Mouse (Mus musculus): ENCODE results near the gene Itpr2. TPM values are rescaled to one million over a fixed set of nuclear protein-coding genes. Genes with fewer than 3 reads are reported as not detected.

The Itpr2 gene
- polyA plus RNA-seq, 1 experiment, result 10.9 TPM

DNA sequence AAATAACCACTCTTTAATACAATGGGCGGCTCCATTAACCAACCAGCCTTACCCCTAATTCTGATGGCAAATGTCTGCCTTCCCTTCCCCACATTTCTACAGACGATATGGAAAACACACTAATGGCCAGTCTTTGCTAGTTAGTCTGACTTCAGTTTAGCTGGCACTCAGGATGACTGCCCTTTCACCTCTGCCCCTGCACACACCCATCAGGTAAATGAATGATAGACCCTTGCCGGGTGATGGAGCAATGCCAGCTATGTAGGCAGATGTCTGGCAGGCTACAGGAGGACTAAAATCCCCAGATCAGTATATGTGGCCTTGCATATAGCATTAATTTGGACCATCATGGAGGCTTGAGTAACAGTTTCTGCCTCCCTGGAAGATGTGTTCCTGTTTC, 168.5 kb downstream of the Itpr2 start:
- Histone ChIP-seq H3K27ac (ENCODE audit: insufficient read depth, low read depth, low read length) (no peak overlapping the region), H3K4me1 (ENCODE audit: control insufficient read depth, insufficient read depth, low read length) (peaks cover 10% of the 10 kb centered on the region), H3K4me3 (ENCODE audit: insufficient read depth, low read length) (no peak overlapping the region)
- TF ChIP-seq POLR2A (IDR thresholded peaks at IDR 0.05; ENCODE audit: borderline replicate concordance, low read depth, low read length) (no peak), CTCF (IDR thresholded peaks at IDR 0.05; ENCODE audit: low read depth, low read length) (no peak)

DNA sequence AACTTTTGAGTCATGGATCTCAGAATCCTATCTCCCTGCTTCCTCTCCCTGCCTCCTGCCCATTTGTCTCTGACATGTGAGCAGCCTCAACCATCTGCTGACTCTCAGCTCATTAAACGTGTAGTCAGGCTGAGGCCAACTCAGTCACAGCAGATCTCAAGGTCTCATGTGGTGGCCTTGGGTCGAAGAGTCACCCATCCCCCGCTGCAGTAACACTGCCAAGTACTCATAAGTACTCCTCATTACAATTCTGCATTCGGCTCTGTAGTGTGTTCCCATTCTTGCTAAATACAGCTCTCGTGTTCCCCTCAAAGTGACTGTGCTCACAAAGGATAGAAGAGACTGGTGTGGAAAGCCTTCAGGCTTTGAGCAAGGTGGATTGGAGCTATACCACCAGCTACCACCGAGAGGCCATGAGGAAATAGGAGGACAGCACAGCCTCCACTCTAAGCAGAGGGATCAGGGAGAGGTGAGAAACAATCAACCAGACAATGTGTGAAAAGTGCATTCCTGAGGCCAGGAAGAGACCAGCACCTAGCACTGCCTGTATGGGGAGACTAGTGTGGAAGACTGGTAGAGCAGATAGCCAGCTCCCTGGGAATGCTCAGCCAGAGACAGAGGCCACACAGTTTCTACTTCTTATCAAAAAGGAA, 170.9 kb downstream of the Itpr2 start:
- peaks cover 10% of the 10 kb centered on the region for H3K4me1 ChIP-seq (ENCODE audit: control insufficient read depth, insufficient read depth, low read length)
- no peak overlapping the region for H3K27ac ChIP-seq (ENCODE audit: insufficient read depth, low read depth, low read length)
- TF ChIP-seq CTCF (IDR thresholded peaks at IDR 0.05; ENCODE audit: low read depth, low read length) (no peak), POLR2A (IDR thresholded peaks at IDR 0.05; ENCODE audit: borderline replicate concordance, low read depth, low read length) (no peak)
- H3K4me3 ChIP-seq (ENCODE audit: insufficient read depth, low read length), result no peak overlapping the region

DNA sequence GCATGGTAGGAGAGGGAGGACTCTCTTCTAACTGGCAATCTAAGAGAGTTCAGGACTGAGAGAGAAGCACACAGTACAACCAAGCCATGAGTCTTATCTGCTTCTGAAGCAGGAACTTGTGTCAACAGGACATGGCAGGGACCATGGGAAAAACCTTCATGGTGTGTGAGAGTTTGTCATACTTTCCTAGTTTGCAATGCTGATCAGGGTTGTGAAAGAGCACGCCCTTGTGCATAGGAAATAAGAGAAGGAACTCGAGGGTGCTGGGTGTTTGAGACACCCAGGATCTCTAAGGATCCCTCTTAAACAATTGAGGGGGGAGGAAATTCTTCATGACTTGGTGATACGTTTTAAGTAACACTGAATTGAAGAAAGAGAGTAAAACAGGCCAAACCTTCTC, 172.9 kb downstream of the Itpr2 start:
- Histone ChIP-seq H3K4me1 (ENCODE audit: control insufficient read depth, insufficient read depth, low read length) (peaks cover 10% of the 10 kb centered on the region), H3K27ac (ENCODE audit: insufficient read depth, low read depth, low read length) (peak overlapping the region; percentile 15; the same call in 1 of the 2 replicates), H3K4me3 (ENCODE audit: insufficient read depth, low read length) (no peak overlapping the region)
- TF ChIP-seq CTCF (IDR thresholded peaks at IDR 0.05; ENCODE audit: low read depth, low read length) (no peak), POLR2A (IDR thresholded peaks at IDR 0.05; ENCODE audit: borderline replicate concordance, low read depth, low read length) (no peak)

DNA sequence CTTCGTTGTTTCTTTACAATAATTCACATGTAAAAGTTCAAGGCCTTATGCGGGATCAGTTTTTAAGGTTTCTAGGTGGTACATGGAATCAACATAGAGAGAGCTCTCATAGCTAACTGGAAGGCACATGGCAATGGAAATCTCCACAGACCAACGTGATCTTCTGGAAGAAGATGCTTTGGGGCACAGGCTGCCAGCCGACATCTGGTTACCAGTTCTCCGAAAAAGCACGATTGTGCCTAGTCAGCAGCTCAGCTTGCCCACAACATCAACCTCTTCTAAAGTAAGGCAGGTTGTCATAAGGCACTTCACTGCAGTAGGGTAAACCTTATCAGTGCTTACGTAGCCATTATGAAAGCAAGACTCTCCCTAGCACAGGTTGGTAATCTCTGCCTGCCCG, 175.4 kb downstream of the Itpr2 start:
- peaks cover 10% of the 10 kb centered on the region for H3K4me1 ChIP-seq (ENCODE audit: control insufficient read depth, insufficient read depth, low read length)

DNA sequence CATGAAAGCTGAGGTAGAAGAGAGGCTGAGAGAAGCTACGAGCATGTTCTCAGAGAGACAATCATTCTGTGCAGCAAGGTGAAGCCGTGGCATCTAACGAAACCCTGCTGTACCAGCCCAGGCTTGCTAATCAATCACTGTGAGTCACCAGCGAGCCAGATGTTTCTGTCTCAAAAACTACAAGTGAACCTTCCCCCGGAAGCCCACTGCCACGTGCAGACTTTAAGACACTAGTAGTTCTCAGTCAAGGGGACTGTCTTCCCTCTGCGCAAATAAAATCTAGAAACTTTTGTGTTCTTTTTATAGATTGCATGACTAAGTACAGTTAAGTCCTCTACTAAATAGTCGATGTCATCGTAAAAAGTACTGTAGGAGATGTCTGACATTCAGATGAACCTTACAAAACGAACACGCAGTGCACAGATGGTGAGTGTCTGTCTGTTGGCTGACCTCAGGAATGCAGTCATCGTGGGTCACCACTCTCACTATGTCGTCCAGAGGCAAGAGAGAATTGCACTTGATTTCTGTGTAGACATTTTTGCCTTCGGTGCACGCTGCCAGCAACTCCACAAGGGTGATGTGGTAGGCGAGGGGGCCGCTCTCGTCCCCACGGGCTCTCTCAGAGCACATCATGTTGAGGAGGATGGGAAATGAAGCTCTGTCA, 177.3 kb downstream of the Itpr2 start:
- peaks cover 10% of the 10 kb centered on the region for H3K4me1 ChIP-seq (ENCODE audit: control insufficient read depth, insufficient read depth, low read length)
- H3K27ac ChIP-seq (ENCODE audit: insufficient read depth, low read depth, low read length), result no peak overlapping the region
- no peak for TF ChIP-seq POLR2A (IDR thresholded peaks at IDR 0.05; ENCODE audit: borderline replicate concordance, low read depth, low read length)
- TF ChIP-seq CTCF (IDR thresholded peaks at IDR 0.05; ENCODE audit: low read depth, low read length), result no peak
- no peak overlapping the region for H3K4me3 ChIP-seq (ENCODE audit: insufficient read depth, low read length)

More for the DNA sequence above, 175.4 kb downstream of the Itpr2 start:
- Histone ChIP-seq H3K27ac (ENCODE audit: insufficient read depth, low read depth, low read length) (no peak overlapping the region), H3K4me3 (ENCODE audit: insufficient read depth, low read length) (no peak overlapping the region)
- no peak for TF ChIP-seq POLR2A (IDR thresholded peaks at IDR 0.05; ENCODE audit: borderline replicate concordance, low read depth, low read length)
- TF ChIP-seq CTCF (IDR thresholded peaks at IDR 0.05; ENCODE audit: low read depth, low read length), result no peak

DNA sequence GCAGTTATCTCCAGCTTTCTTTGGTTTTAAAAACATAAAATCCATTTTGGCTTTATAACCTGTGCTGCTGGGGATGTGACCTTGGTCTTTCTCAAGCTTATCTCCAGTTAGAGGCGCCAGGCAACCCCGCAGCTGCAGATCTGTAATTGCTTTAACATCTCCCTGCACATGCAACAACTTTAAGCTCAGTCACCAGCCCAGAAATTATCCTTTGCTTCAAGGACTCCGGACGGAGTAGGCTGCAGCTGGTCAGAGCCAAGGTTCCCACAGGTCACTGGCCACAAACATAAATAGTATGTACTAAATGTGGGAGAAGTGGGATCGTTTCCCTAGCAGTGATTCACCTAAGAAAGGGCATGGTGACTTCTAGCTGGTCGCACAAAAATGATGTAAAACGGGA, 179.5 kb downstream of the Itpr2 start:
- TF ChIP-seq CTCF (IDR thresholded peaks at IDR 0.05; ENCODE audit: low read depth, low read length), result no peak
- no peak for TF ChIP-seq POLR2A (IDR thresholded peaks at IDR 0.05; ENCODE audit: borderline replicate concordance, low read depth, low read length)
- Histone ChIP-seq H3K4me3 (ENCODE audit: insufficient read depth, low read length) (no peak overlapping the region), H3K4me1 (ENCODE audit: control insufficient read depth, insufficient read depth, low read length) (no peaks in the 10 kb centered on the region), H3K27ac (ENCODE audit: insufficient read depth, low read depth, low read length) (no peak overlapping the region)

DNA sequence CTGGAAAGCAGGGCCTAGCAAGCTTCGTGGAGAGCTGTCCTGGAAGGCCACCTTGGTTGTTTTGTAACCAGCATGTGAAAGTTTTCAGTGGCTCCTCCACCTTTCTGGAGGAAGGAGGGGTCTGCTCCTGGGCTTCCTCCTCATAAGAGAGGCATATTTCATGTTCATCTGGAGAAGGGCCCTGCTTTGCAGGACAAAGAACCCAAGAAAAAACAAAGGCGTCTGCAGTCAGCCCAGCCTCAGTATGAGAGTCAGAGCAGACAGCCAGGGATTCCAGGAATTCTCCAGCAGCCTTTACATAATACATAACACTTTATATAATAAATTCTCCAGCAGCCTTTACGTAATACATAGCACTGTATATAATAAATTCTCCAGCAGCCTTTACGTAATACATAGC, 180.1 kb downstream of the Itpr2 start:
- TF ChIP-seq CTCF (IDR thresholded peaks at IDR 0.05; ENCODE audit: low read depth, low read length) (no peak), POLR2A (IDR thresholded peaks at IDR 0.05; ENCODE audit: borderline replicate concordance, low read depth, low read length) (no peak)
- no peak overlapping the region for H3K27ac ChIP-seq (ENCODE audit: insufficient read depth, low read depth, low read length)
- no peaks in the 10 kb centered on the region for H3K4me1 ChIP-seq (ENCODE audit: control insufficient read depth, insufficient read depth, low read length)
- no peak overlapping the region for H3K4me3 ChIP-seq (ENCODE audit: insufficient read depth, low read length)

DNA sequence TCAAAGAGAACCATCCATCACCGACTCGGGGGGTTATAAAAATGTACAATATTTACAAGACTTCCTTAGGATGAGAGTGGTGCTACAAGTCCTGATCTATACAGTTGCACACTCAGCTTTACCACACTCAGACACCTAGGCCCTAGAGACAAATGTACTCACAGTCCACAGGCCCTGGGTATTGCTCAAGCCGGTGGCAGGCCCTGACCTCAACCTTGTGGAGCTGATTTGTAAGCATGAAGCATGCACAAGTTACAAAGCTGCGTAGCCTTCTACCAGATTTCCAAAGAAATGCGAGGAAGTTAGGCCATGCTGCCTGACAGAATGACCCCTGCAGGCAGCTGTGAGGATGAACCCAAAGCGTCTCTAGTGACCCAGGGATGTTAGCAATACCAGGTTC, 185.6 kb downstream of the Itpr2 start:
- no peak overlapping the region for H3K27ac ChIP-seq (ENCODE audit: insufficient read depth, low read depth, low read length)
- no peak for TF ChIP-seq POLR2A (IDR thresholded peaks at IDR 0.05; ENCODE audit: borderline replicate concordance, low read depth, low read length)
- no peak for TF ChIP-seq CTCF (IDR thresholded peaks at IDR 0.05; ENCODE audit: low read depth, low read length)
- H3K4me3 ChIP-seq (ENCODE audit: insufficient read depth, low read length), result no peak overlapping the region
- peaks cover 20% of the 10 kb centered on the region for H3K4me1 ChIP-seq (ENCODE audit: control insufficient read depth, insufficient read depth, low read length)

DNA sequence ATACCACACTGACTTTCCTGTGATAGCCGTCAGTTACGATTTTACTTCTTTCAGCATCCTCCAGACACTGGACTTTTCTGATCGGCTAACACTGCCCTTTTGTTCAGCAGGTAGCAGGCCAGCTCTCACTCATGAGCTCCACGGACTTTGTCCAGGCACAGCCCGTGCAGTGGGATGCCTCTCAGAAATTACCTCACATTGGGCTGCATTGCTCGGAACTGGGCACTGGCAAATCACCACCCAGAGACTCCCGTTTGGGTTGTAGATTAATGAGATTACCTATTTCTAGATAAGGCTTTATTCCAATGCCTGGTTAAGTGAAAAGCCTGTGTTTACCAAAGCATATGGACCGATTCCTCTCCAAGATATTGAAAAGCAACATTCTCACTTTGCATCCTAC, 186.9 kb downstream of the Itpr2 start:
- H3K4me3 ChIP-seq (ENCODE audit: insufficient read depth, low read length), result no peak overlapping the region
- peaks cover 21% of the 10 kb centered on the region for H3K4me1 ChIP-seq (ENCODE audit: control insufficient read depth, insufficient read depth, low read length)
- no peak overlapping the region for H3K27ac ChIP-seq (ENCODE audit: insufficient read depth, low read depth, low read length)
- TF ChIP-seq POLR2A (IDR thresholded peaks at IDR 0.05; ENCODE audit: borderline replicate concordance, low read depth, low read length) (no peak), CTCF (IDR thresholded peaks at IDR 0.05; ENCODE audit: low read depth, low read length) (no peak)

DNA sequence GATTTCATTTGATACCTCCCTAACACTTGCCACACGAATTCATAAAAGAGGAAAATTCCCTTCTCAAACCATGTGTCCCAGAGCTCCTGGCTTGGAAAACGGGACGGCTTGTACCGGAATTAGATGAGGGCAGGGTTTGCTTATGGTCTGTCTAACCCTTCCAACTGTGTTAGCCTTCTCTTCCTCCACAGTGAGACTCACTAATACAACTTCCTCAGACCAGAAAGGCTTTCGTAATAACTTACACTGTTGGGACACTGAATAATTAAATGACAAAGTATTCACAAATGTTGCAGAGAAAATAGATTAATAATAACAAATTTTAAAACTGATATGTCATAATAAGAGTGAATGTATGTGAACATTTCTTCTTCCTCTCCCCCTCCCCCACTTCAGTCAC, 187.7 kb downstream of the Itpr2 start:
- TF ChIP-seq CTCF (IDR thresholded peaks at IDR 0.05; ENCODE audit: low read depth, low read length) (no peak), POLR2A (IDR thresholded peaks at IDR 0.05; ENCODE audit: borderline replicate concordance, low read depth, low read length) (no peak)
- no peak overlapping the region for H3K4me3 ChIP-seq (ENCODE audit: insufficient read depth, low read length)
- no peak overlapping the region for H3K27ac ChIP-seq (ENCODE audit: insufficient read depth, low read depth, low read length)
- H3K4me1 ChIP-seq (ENCODE audit: control insufficient read depth, insufficient read depth, low read length), result peaks cover 21% of the 10 kb centered on the region
